ENCODE assay signal across 8 mouse cellular contexts in genomic region chr9:118611111-118611541, GRCm38 (mm10). TPM values are rescaled to one million over a fixed set of nuclear protein-coding genes. Genes with fewer than 3 reads are reported as not detected.
DNase-seq lines count a peak whose midpoint lies in the region; ATAC-seq lines count a peak whose summit lies in the region.

No protein-coding gene starts in this region.

- WGBS in kidney, embryonic 14.5 days, result 31% methylated on average over 14 of the region's 14 CpGs

- intact Hi-C loops in gastrocnemius, postnatal 14 days (cut with DNase I; ENCODE audit: low total_unique reads), result no loop called here

- no peak for ATAC-seq in kidney, embryonic 14.5 days (ENCODE audit: low FRiP score, low TSS enrichment)

- DNase-seq in kidney, adult 11 months, result peak; percentile 56
- peak; percentile 56 for DNase-seq in gastrocnemius, postnatal 14 days
- DNase-seq in kidney, adult 18-20 months, result peak; percentile 57
- DNase-seq in lung, adult 18-20 months, result peak; percentile 54 to 64
- peak; percentile 61 for DNase-seq in right cerebral cortex, postnatal 25 days
- DNase-seq in urinary bladder, postnatal 36 days (ENCODE audit: low spot score in 2 of 2), result no peak
- no peak for DNase-seq in embryo, embryonic 9.5 days (ENCODE audit: extremely low spot score)

- no peaks in the 10 kb centered on the region for H3K27me3 ChIP-seq in kidney, embryonic 14.5 days (ENCODE audit: control insufficient read depth, insufficient read depth, low read length)

- H3K4me1 ChIP-seq in kidney, embryonic 14.5 days (ENCODE audit: control insufficient read depth, insufficient read depth, low read length), result peaks cover 46% of the 10 kb centered on the region

- no peak overlapping the region; the same call in 1 of the 2 replicates for H3K27ac ChIP-seq in kidney, embryonic 14.5 days (ENCODE audit: low read depth, low read length)

- H3K4me2 ChIP-seq in kidney, embryonic 14.5 days (replicated peaks; ENCODE audit: low read depth, low read length), result no peak overlapping the region; the same call in 1 of the 2 replicates

- no peak overlapping the region for H3K4me3 ChIP-seq in kidney, embryonic 14.5 days (ENCODE audit: low read length)

- no peaks in the 10 kb centered on the region for H3K9me3 ChIP-seq in kidney, embryonic 14.5 days (ENCODE audit: control insufficient read depth, low read length)

- no peak overlapping the region for H3K9ac ChIP-seq in kidney, embryonic 14.5 days (ENCODE audit: low read depth, low read length)

- H3K36me3 ChIP-seq in kidney, embryonic 14.5 days (ENCODE audit: control insufficient read depth, insufficient read depth, low read length), result no peaks in the 10 kb centered on the region

RNA-seq across cellular contexts. Expression of gene Itga9, which starts 4.6 kb away (rescaled TPM):
- 16.6 and 31.9 TPM in 2 replicates for polyA plus RNA-seq in kidney, embryonic 14.5 days (2014; fragmentation: Nextera tagmentation; extraction: Ambion mirVana)
- 10 to 100 TPM; 12.3 to 17.7 TPM for total RNA-seq in gastrocnemius, postnatal 14 days (2021)

Comparison
In these comparisons a context has a peak if more than half of its experiments do, and no peak if none do; other contexts are left out.
1. DNase-seq: peak in kidney, adult 11 months (single experiment), gastrocnemius, postnatal 14 days (single experiment), kidney, adult 18-20 months (single experiment), lung, adult 18-20 months (2 of 2) and right cerebral cortex, postnatal 25 days (single experiment); none in urinary bladder, postnatal 36 days (0 of 2) and embryo, embryonic 9.5 days (single experiment).